Mouse (Mus musculus): ENCODE results near the gene Tmem41a.
"Not testable (repeated sequence)": the region's sequence is repeated elsewhere in the genome, so short reads cannot be mapped to it uniquely, and the experiment has no call there.

DNA sequence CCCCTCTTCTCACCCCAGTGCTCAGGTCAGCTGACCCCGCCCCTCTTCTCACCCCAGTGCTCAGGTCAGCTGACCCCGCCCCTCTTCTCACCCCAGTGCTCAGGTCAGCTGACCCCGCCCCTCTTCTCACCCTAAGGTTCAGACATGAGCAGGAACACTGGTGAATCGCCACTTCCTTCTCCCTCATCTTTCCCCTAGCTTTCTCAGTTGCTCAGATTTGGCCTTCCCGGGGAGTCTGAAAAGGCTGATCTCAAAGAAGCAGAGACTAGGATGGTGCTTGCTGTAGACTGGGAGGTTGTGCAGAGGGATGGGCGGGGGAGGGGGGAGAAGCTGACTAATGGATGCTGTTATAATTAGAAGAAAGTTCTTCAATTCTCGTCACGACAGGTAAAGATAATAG, 38.4 kb downstream of the Tmem41a start:
- not testable (repeated sequence) for TF ChIP-seq CTCF, EP300 (IDR thresholded peaks at IDR 0.05)

Measured in lung, postnatal 0 days (tissue).